In genomic region chr1:61233476-61234297, GRCm38 (mm10) we compare ENCODE assay signal across 9 mouse cellular contexts.
DNase-seq lines count a peak whose midpoint lies in the region; ATAC-seq and TF ChIP-seq lines count a peak whose summit lies in the region.
"Had no signal": no experiment of that assay in that cellular context is flagged by ENCODE, and none has a peak within 500 bp of the region (broad histone marks: within the 10 kb centered on the region; RNA-seq: fewer than 3 reads in every experiment).

No protein-coding gene starts in this region.

- no peak overlapping the region for H3K27ac ChIP-seq in lung, embryonic 14.5 days (ENCODE audit: low read depth)
- no peak overlapping the region for H3K27ac ChIP-seq in forebrain, embryonic 16.5 days (ENCODE audit: low read length)

- DNase-seq in lung, embryonic 14.5 days: peak; percentile 28
- DNase-seq in lung, adult 18-20 months: no peak
- DNase-seq in kidney, postnatal 14 days: peak; percentile 30
- peak; percentile 51 for DNase-seq in retina, embryonic 14.5 days (ENCODE audit: low spot score)
- no peak for DNase-seq in adipocyte (ENCODE audit: low spot score)
- no peak for DNase-seq in right cerebral cortex, postnatal 36 days (ENCODE audit: low spot score in 2 of 2)

- no peak for TF ChIP-seq CTCF in lung, embryonic 14.5 days (IDR thresholded peaks at IDR 0.05; ENCODE audit: low read depth)

- no peaks in the 10 kb centered on the region for H3K36me3 ChIP-seq in lung, embryonic 14.5 days (ENCODE audit: insufficient read depth)
- H3K36me3 ChIP-seq in forebrain, embryonic 16.5 days (ENCODE audit: control insufficient read depth, insufficient read depth): no peaks in the 10 kb centered on the region

- H3K4me1 ChIP-seq in lung, embryonic 14.5 days (ENCODE audit: insufficient read depth): peaks cover 8% of the 10 kb centered on the region; the same call in 1 of the 2 replicates
- H3K4me1 ChIP-seq in forebrain, embryonic 16.5 days (replicated peaks; ENCODE audit: control insufficient read depth, insufficient read depth, low read length): peaks cover 14% of the 10 kb centered on the region

- H3K4me2 ChIP-seq in lung, embryonic 14.5 days: peak overlapping the region; percentile 38
- H3K4me2 ChIP-seq in forebrain, embryonic 16.5 days (ENCODE audit: low read length): peak overlapping the region; percentile 6; the same call in 1 of the 2 replicates

- ATAC-seq in lung, embryonic 14.5 days (ENCODE audit: insufficient read depth): no peak
- ATAC-seq in forebrain, embryonic 16.5 days: peak; percentile 58
- ATAC-seq in erythroblast, adult 5-6 weeks (replicated peaks; ENCODE audit: low FRiP score, poor library complexity, severe bottlenecking): no peak
- ATAC-seq: Patski had no signal

- no peak overlapping the region for H3K9ac ChIP-seq in lung, embryonic 14.5 days
- no peak overlapping the region for H3K9ac ChIP-seq in forebrain, embryonic 16.5 days (replicated peaks; ENCODE audit: low read depth, low read length)

- no peaks in the 10 kb centered on the region for H3K27me3 ChIP-seq in lung, embryonic 14.5 days (ENCODE audit: insufficient read depth, low read length)
- no peaks in the 10 kb centered on the region for H3K27me3 ChIP-seq in forebrain, embryonic 16.5 days (replicated peaks; ENCODE audit: control insufficient read depth, insufficient read depth, low read length)

- no peaks in the 10 kb centered on the region for H3K9me3 ChIP-seq in lung, embryonic 14.5 days (ENCODE audit: low read depth, low read length)
- H3K9me3 ChIP-seq in forebrain, embryonic 16.5 days (ENCODE audit: control insufficient read depth, low read length): no peaks in the 10 kb centered on the region

- no peak overlapping the region for H3K4me3 ChIP-seq in lung, embryonic 14.5 days (ENCODE audit: low read depth, low read length)
- H3K4me3 ChIP-seq in forebrain, embryonic 16.5 days (replicated peaks; ENCODE audit: low read length): no peak overlapping the region

- 19% methylated on average over 10 of the region's 10 CpGs for WGBS in lung, embryonic 14.5 days
- 32% methylated on average over 10 of the region's 10 CpGs for WGBS in forebrain, embryonic 16.5 days

Comparison
In these comparisons a context has a peak if more than half of its experiments do, and no peak if none do; other contexts are left out.
1. DNase-seq: peak in lung, embryonic 14.5 days (single experiment), kidney, postnatal 14 days (single experiment) and retina, embryonic 14.5 days (single experiment); none in lung, adult 18-20 months (0 of 2), adipocyte (single experiment) and right cerebral cortex, postnatal 36 days (0 of 2).